Mouse (Mus musculus) T-helper 17 cell (primary cell): ENCODE data around the gene Ndufa10.
"Not testable (repeated sequence)": the region's sequence is repeated elsewhere in the genome, so short reads cannot be mapped to it uniquely, and the experiment has no call there.

Experiments
- in situ Hi-C, 2 experiments: fragments of 300-600 bp; cut with MboI, MseI; formaldehyde crosslinking; loops; 1 replicate in 1 of 2; 2 replicates in 1 of 2; pipeline ENCODE4 v1.15.1; 2025; ENCODE audit warnings: high pct_unique_total_duplicates in 2 of 2

The Ndufa10 gene

DNA sequence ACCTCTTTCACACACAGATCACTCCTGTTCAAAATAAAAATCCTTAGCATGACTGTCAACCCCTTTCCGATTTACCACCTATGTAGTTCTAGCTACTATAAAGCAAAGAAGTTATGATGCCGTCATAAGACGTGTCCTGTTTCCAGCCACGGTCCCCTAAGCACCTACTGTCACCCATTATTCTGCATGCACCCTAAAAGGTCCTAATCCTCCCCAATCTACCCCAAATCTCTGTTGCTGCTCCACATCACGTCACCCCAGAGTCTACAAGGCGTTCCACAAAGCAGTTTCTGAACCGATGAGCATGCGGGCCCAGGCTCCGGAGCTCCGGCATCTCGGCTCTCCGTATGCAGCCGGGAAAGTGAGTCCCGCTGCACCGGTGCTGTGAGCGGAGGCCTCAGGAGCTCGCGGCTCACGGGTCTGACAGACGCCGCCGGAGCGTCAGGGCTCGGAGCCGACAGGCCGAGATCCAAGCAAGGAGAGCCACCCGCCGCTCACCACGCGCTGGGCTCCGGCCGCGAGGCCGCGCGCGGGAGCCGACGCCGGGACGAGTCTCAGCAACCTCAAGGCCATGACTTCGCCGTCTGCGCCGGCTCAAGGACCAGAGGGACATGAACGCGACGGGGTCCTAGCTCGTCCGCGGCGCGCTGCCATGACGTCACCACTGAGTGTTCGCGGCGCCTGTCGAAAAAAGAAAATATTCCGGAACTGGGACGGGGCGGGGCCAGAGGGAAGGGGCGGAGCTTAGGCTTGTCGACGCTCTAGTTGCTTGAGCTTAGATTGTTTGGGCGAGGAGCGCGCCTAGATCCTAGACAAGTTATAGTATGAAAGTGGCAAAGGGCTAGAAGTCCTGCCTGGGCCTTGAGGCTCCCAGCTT is at the start of gene Ndufa10:
Gene Ndufa10 (minus strand): TSS at position 696 of the 877 bp plus-strand sequence.
- in situ Hi-C loops = loop anchor here (10.0 to 25.0 kb wide), 4 partner anchors 359 to 1429 kb away; no protein-coding TSS in a partner anchor

DNA sequence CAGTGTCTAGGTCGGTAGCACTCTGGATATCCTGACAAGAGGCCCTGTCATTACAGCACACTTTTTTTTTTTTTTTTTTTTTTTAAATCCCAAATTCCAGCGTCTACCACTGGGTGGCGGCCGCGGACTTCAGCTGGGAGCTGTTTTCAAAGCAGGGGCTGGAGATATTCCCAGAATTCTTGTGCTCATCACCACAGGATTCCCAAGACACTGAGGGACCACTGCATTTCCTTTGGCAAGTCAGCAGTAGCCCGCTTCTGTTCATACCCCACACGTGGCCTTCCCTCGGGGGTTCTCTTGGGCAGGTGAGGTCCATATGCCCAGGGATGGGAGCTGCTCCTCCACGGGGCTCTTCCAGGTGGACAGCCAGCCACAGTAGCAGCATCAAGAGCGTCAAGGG is 47.7 kb upstream of the Ndufa10 start:
- in situ Hi-C loops = no loop called here

DNA sequence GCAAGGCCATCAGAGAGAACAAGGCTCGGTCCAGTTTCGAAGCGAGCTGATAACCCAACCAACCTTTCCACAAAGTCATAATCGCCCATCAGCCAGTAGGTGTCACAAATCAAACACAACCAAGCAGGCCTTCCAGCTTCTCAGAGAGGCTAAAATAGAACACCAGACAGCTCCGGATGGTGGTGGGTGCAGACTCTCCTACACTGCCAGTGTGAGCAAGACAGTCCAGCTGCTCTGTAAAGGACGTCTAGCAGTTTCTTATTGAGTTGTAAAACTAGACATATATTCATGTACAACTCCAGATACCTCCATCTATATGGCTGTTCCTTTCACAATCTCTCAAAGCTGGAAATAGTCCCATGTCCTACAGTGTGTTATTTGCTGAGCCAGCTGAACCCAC is 45.4 kb upstream of the Ndufa10 start:
- in situ Hi-C loops = loop anchor here in 1 of 2 experiments (5.0 kb wide), 1 partner anchor 88 kb away; the partner anchor contains the start of gene Olfr1410

DNA sequence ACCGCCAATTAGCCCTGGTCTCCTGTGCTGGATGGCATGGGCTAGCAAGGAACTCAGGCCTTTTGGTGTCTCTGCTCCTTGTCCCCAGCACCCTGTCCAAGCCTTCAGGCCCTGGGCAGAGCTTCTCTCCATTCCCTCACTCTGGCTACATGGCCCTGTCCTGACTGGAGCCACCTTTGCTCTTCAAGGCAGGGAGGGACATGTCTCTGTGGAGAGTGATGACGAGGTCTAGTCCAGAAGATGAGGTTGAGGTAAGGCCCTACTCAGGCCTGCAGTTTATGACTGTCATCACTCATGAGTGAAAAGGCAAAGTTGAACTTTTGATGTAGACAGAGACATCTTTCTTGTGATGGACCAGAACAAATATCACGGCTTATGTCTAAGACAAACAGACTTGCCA is 44.9 kb upstream of the Ndufa10 start, which contains the start of gene Olfr1414:
Gene Olfr1414 (minus strand): TSS at position 101 of the 400 bp plus-strand sequence.
- in situ Hi-C loops = loop anchor here in 1 of 2 experiments (5.0 kb wide), 1 partner anchor 89 kb away; the partner anchor contains the start of gene Olfr1410

DNA sequence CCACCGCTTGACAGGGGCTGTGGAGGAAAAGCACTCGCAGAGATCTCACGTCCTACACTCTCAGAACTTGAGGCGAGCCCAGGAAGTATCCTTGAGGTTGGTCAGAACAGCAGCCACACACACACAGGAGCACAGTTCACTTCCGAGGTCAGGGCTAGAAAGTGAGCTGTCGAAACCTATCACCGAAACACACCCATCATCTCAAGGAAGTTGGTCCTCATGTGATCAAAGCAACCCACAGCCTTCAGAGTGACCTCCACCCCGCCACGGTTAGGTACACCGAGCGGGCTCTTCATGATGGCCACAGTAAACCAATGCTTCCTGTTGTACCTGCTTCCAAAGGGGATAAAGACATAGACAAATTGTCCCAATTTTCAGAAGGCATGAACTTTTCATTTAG is 41.7 kb upstream of the Ndufa10 start:
- in situ Hi-C loops = loop anchor here in 1 of 2 experiments (5.0 kb wide), 1 partner anchor 92 kb away; the partner anchor contains the start of gene Olfr1410

DNA sequence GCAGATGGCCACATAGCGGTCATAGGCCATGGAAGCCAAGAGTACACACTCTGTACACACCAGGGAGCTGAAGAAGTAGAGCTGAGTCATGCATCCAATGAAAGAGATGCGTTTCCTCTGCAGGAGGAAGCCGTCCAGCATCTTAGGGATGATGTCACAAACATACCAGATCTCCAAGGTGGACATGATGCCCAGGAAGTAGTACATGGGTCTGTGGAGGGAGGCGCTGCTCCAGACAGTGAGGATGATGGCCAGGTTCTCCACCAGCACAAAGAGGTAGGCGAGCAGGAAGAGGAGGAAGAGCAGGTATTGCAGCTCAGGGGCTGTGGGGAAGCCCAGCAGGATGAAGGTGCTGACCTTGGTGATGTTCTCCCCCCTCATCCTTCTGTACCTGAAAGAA is 38.0 kb upstream of the Ndufa10 start:
- in situ Hi-C loops = not testable (repeated sequence)

DNA sequence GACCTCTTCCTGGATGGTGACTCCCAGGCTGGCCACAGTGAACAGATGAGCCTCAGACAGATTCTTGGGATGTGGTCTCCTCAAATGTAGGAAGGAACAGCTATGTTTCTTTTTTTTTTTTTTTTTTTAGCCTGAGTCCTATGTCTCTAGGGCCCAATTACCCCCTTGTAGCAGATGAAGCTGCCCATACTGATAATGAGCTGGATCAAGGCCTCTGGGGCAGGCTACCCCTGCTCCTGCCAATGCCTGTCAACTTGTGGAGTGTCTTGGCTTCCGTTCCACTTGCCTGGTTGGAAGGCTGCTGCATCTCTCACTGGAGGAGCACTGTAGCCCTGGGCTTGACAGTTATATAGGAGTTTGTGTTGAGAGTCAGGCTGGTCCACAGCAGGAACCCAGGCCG is 22.3 kb upstream of the Ndufa10 start, which contains the start of gene Olfr1415:
Gene Olfr1415 (minus strand): TSS at position 101 of the 400 bp plus-strand sequence.
- in situ Hi-C loops = no loop called here

DNA sequence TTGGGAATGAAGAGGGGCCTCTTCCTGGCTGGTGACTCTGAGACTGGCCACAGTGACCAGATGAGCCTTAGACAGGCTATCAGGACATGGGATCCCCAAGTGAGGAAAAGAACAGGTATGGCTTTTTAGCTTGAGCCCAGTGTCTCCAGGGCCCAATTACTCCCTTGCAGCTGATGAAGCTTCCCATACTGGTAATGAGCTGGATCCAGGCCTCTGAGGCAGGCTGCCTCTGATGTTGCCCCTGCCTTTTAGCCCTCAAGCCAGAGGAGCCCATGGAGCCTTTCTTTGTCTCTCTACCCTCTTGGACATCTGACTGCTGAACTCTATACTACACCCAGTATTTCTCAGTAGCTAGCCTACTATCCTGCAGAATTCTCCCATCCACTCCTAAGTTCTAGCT is 11.4 kb upstream of the Ndufa10 start, which contains the start of gene Olfr1416:
Gene Olfr1416 (minus strand): TSS at position 101 of the 400 bp plus-strand sequence.
- in situ Hi-C loops = no loop called here

DNA sequence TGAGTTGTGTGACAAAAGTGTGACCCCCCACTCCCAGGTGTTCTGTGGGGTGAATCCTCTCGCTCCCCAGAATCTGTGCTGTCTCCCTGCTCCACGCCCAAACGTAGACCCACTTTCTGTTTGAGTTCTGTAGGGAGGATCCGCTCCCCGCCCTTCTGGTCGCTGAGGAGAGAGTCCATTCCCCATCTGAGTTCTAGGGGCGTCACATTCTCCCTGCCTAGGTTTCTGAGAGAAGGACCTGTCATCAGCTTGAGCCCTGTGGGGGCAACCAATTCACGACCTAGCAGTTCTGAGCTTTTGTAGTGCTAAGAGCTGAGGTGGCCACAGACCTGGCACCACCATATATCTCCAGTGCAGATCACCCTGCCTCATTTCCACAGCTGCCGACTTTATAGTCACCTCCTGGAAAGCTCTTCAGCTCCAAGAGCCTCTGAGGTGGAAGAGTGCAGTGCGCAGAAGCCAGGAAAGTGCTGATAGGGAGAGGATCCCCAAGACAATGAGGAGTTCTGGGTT is 462 bp upstream of the Ndufa10 start:
- in situ Hi-C loops = loop anchor here (10.0 to 25.0 kb wide), 4 partner anchors 359 to 1429 kb away; no protein-coding TSS in a partner anchor

DNA sequence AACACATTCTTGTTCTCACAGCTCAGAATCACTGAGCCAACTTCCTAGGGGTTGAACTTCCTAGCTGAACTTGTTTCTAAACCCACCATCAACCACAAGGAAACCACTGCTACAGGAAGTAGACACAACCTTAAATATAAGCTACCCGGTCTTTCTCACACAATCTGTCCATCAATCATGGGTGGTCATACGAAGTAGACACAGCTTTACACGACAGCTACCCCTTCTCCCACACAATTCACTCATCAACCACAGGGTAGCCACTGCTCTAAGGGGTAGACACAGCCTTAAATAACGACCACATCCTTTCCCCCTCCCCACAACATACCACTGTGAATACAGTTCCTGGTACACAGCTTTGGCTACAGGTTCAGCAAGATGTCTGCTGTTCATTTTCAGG is 4.8 kb downstream of the Ndufa10 start:
- in situ Hi-C loops = loop anchor here in 1 of 2 experiments (25.0 kb wide), 1 partner anchor 507 kb away; no protein-coding TSS in a partner anchor

DNA sequence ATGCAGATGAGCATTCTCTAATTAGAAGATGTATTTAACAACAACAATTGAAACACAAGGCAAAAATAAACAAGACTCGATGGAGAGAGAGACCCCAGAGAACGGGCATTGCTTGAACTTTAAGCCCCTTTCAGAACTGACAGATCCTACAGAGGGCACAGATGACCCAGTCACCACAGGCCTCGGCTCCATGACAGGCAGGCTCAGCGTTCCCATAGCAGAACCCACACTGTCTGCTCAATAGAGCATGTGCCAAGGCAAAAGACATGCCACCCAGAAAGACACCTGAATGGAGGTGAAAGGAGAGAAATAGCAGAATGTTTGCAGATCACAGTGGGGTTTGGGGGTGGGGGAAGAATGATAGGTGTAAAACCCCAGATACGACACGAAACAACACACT is 15.2 kb downstream of the Ndufa10 start:
- in situ Hi-C loops = loop anchor here in 1 of 2 experiments (25.0 kb wide), 1 partner anchor 496 kb away; no protein-coding TSS in a partner anchor

DNA sequence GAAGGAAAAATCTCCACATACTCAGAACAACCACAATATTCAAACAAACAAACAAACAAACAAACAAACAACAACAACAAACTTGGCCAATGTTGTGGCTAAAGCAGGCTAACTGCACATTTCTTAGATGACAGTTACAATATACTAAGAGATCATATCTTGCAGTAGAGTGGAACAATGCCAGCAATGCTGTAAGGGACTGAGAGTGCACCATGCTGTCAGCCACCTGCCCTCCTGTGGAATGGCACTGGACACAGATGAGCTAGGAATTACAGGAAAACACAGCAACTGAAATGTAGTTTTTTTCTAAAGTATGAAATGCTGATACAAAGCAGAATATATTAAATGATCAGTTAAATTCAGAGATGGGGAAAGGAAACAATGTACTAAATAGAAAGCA is 15.9 kb downstream of the Ndufa10 start:
- in situ Hi-C loops = loop anchor here in 1 of 2 experiments (25.0 kb wide), 1 partner anchor 495 kb away; no protein-coding TSS in a partner anchor

DNA sequence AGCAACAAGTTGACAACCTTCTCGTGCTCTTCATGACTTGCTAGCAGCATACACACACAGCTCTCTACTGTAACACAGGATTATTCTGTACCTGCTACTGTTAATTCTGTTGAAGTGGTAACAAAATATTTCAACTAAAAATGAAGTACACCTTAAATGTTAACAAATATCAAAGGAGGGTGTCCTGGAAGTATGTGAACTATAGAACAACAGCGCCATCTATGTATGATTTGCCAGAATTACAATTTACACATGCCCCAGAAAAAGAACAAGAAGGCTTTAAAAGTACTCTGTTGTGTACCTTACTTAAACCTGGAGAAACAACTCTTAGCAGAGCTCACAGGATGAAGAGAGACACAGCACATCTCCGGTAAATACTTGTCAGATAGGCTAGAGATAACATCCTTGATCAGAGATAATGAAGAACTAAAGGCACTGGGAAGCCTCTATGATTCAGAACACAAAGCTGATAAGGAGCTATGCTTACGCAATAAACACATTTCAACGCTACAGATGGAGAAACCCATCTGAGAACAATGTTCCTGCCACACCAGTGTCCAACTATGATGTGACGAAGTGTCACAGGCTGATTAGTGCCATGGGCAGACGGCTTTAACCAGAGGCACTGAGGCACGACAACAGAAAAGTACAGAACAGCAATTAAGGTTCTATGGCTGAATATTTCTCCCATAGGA is 19.8 kb downstream of the Ndufa10 start:
- in situ Hi-C loops = loop anchor here (5.0 to 25.0 kb wide), 2 partner anchors 492 kb away; no protein-coding TSS in a partner anchor

DNA sequence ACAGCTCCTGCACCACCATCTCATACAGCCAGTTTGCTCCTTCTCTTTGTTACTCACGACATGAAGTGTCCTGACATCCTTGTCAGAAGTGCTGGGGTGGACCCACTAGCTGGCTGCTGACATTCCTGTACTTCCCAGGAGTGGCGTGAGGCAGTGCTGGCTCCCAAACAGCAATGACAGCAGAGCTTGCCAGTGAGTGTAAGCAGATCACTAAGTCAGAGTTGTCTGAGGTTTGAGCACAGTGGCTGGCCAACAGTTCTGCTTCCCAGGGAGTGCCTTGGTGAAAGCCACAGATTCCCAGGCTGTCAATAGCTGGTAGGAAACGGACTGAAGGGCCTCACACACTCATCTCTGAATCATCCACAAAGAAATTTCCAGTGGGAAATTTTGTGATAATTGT is 25.4 kb downstream of the Ndufa10 start:
- in situ Hi-C loops = no loop called here

DNA sequence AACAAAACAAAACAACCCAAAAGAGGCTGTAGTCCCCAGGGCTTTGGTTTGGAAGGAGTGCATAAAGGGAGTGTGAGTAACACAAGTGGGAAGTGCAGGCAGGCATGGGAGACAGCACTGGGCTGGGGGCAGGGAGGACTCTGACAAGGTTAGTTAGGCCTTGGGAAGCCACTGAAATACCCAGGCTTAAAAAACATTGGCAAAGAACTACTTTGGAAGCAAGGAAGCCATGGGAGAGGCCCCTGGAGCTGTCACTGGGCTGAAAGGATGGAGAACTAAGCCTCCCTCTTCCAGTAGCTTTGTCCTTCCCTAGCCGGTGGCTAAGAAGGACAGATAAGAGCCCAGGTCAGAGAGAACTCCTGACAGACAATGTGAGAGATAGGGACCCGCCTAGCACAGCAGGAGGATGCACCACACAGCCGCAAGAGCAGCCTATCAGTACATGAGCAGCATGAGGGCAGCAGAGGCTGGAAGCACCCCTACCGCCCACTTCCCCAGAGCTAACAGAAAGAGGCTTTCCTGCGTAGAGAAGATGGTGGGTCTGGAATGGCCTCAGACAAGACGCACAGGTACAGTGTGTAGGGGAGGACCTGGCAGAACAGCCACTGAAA is 32.1 kb downstream of the Ndufa10 start:
- in situ Hi-C loops = no loop called here

DNA sequence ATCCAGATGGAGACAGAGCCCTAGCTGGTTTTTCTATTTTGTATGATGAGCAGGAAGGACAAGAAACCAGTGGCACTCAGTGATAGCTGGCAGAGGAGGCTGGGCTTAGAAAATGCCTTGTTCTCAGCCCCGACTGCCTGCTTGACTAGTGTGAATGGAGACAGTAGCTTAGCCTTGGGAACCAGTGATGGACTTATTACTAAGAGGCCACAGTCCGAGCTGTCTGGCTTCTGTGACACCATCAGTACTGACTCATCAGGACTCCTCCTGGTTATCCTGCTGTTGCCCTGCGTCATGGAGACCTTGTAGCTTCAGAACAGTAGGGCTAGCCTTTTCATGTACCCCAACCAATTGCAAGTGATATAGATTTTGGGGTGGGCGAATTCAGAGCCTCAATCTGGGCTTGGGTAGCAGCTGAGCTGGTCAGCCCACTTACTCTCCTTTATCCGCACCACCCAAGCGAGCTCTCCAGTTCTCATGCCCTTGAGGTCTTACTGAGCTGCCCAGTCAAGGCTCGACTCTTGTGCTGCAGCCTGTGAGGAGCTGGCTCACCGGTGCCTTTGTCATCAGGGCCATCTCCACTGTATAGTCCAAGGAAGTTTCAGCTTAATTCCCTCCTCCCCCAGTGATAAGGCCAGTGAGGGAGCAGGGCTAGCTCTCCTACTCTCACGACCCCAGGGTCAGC is 33.5 kb downstream of the Ndufa10 start:
- in situ Hi-C loops = no loop called here

DNA sequence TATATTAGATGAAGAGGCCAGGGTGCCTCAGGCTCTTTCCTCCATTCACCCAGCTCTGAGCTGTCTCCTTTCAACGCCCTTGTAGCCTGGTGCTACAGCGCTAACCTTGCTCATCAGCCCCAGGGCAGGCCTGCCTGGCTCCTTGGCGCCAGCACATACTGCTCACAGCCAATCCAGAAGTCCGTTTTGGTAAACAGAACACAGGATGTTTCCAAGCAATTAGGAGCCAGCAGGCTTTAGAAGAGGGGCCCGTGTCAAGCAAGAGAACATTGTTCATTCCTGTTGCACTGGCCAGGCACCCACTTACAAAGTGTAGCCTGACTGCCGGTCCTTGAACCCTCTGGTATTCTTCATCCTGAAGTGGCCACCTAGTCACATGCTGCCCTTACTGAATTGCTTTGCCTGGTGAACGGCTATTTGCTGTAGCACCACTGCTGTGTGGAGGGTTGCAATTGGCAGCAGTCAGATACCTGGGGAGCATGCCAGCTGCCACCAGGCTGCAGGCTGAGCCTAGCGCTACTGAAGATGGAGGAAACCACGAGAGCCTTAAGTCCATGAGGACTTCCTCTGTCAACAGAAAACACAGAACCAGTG is 35.9 kb downstream of the Ndufa10 start:
- in situ Hi-C loops = no loop called here

DNA sequence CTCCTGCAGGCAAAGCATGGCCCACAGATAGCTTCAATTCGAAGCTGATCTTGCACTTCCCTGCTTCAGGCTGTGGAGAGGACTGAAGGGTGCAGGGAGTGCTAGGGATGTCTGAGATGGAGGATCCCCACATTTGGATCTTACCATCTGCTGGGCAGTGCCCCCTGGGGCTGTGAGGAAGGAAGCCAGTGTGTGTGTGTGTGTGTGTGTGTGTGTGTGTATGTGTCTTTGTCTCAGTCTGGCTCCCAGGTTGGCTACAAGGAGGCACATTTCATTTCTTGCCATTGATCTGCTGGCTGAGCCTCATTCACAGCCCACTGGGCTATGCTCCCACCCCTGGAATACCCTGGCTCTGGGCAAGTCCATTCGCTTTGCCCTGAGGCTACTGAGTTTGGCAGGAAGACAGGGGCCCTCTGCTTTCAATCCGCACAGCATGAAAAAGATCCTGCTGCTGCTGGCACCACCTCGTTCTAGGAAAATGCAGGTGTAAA is 36.8 kb downstream of the Ndufa10 start:
- in situ Hi-C loops = no loop called here

DNA sequence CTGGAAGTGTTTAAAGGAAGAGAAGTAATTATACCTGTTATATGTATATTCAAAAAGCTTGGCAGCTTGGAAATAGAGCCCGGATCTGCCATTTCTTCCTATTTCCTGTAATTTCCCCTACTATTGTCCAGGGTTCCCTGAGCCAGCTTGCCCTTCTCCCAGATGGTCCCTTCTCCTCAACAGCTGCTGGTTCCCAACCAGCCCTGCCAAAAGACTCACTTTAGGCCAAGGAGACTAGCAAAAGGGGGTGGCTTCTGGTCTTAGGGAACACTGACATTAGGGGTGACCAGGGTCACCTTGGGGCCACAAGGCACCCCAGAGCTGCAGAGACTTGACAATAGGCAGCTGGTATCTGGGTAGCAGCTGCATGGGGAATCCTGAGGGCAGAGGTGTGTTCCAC is 38.7 kb downstream of the Ndufa10 start:
- in situ Hi-C loops = no loop called here

DNA sequence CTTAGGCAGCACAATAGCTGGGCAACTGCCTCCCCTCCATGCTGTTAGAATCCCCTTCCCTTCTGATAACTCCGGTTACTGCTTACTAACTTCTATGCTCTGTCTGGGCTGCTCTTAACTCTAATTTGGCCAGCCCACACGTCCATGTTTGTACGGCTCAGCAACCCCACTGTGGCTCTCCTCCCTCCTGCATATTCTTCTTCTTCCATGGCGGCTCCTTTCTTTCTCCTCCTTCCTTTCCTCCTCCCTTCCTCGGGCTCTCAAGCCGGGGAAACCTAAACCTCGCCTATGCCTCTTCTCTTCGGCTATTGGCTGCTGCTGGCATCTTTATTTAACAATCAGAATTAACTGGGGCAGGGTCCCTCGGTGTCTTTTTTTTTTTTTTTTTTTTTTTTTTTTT is 40.9 kb downstream of the Ndufa10 start:
- in situ Hi-C loops = no loop called here
